ENCODE assay signal across 8 mouse cellular contexts in genomic region chr1:64791826-64792225, GRCm38 (mm10). TPM values are rescaled to one million over a fixed set of nuclear protein-coding genes. Genes with fewer than 3 reads are reported as not detected.
DNase-seq lines count a peak whose midpoint lies in the region; ATAC-seq lines count a peak whose summit lies in the region.

No protein-coding gene starts in this region.

- H3K4me3 ChIP-seq in forebrain, embryonic 13.5 days = no peak overlapping the region
- no peak overlapping the region for H3K4me3 ChIP-seq in forebrain, embryonic 11.5 days (ENCODE audit: low read depth, low read length)
- no peak overlapping the region for H3K4me3 ChIP-seq in embryonic facial prominence, embryonic 10.5 days

- H3K9me3 ChIP-seq in forebrain, embryonic 13.5 days (replicated peaks) = no peaks in the 10 kb centered on the region
- no peaks in the 10 kb centered on the region for H3K9me3 ChIP-seq in forebrain, embryonic 11.5 days (ENCODE audit: control insufficient read depth, low read length)
- H3K9me3 ChIP-seq in embryonic facial prominence, embryonic 10.5 days = no peaks in the 10 kb centered on the region

- 16% methylated on average over 6 of the region's 6 CpGs for WGBS in forebrain, embryonic 13.5 days
- WGBS in forebrain, embryonic 11.5 days = 42% methylated on average over 6 of the region's 6 CpGs
- 58% methylated on average over 6 of the region's 6 CpGs for WGBS in embryonic facial prominence, embryonic 10.5 days

- H3K4me2 ChIP-seq in forebrain, embryonic 13.5 days = no peak overlapping the region
- no peak overlapping the region for H3K4me2 ChIP-seq in forebrain, embryonic 11.5 days (ENCODE audit: low read depth, low read length, severe bottlenecking)

- H3K36me3 ChIP-seq in forebrain, embryonic 13.5 days (ENCODE audit: poor library complexity, severe bottlenecking) = peaks cover 12% of the 10 kb centered on the region; the same call in 1 of the 2 replicates
- H3K36me3 ChIP-seq in forebrain, embryonic 11.5 days (ENCODE audit: control insufficient read depth, insufficient read depth, low read length) = no peaks in the 10 kb centered on the region
- H3K36me3 ChIP-seq in embryonic facial prominence, embryonic 10.5 days (replicated peaks) = peaks cover 12% of the 10 kb centered on the region; the same call in 1 of the 2 replicates

- no peak overlapping the region for H3K9ac ChIP-seq in forebrain, embryonic 13.5 days
- no peak overlapping the region for H3K9ac ChIP-seq in forebrain, embryonic 11.5 days (ENCODE audit: low read length)

- DNase-seq in forebrain, embryonic 11.5 days (ENCODE audit: low spot score) = no peak
- no peak for DNase-seq in embryonic facial prominence, embryonic 10.5 days (ENCODE audit: low spot score)
- peak; percentile 62 for DNase-seq in heart, adult 8-10 months (ENCODE audit: low spot score)
- peak; percentile 39 for DNase-seq in kidney, postnatal 10 days
- peak; percentile 29 to 68 for DNase-seq in lung, postnatal 4 days
- no peak for DNase-seq in yolk sac, embryonic 10.5 days (ENCODE audit: low spot score)
- no peak for DNase-seq in thymus, postnatal 14 days

- peaks cover 19% of the 10 kb centered on the region for H3K4me1 ChIP-seq in forebrain, embryonic 13.5 days
- no peaks in the 10 kb centered on the region for H3K4me1 ChIP-seq in forebrain, embryonic 11.5 days (replicated peaks; ENCODE audit: control insufficient read depth, insufficient read depth, low read length)
- peaks cover 45% of the 10 kb centered on the region for H3K4me1 ChIP-seq in embryonic facial prominence, embryonic 10.5 days

- ATAC-seq in forebrain, embryonic 13.5 days = peak; percentile 72; the same call in 1 of the 2 replicates
- no peak for ATAC-seq in forebrain, embryonic 11.5 days (replicated peaks; ENCODE audit: low FRiP score)

- H3K27ac ChIP-seq in forebrain, embryonic 13.5 days = peak overlapping the region; percentile 31; the same call in 1 of the 2 replicates
- no peak overlapping the region for H3K27ac ChIP-seq in forebrain, embryonic 11.5 days (ENCODE audit: low read depth, low read length)
- H3K27ac ChIP-seq in embryonic facial prominence, embryonic 10.5 days (replicated peaks) = peak overlapping the region; percentile 57

- H3K27me3 ChIP-seq in forebrain, embryonic 13.5 days = peaks cover 21% of the 10 kb centered on the region
- no peaks in the 10 kb centered on the region for H3K27me3 ChIP-seq in forebrain, embryonic 11.5 days (ENCODE audit: control insufficient read depth, insufficient read depth, low read length)
- H3K27me3 ChIP-seq in embryonic facial prominence, embryonic 10.5 days (replicated peaks; ENCODE audit: low read depth, poor library complexity, severe bottlenecking) = no peaks in the 10 kb centered on the region

RNA-seq across cellular contexts. Expression of gene Fzd5, which starts 54.3 kb away (rescaled TPM):
- polyA plus RNA-seq in forebrain, embryonic 13.5 days (2015; fragmentation: Nextera tagmentation; extraction: Ambion mirVana) = 0.56 and 0.65 TPM in 2 replicates
- 0.95 and 1.0 TPM in 2 replicates for polyA plus RNA-seq in forebrain, embryonic 11.5 days (2014; fragmentation: Nextera tagmentation; extraction: Ambion mirVana)
- 1.8 and 2.0 TPM in 2 replicates for polyA plus RNA-seq in embryonic facial prominence, embryonic 10.5 days (2016; fragmentation: Nextera tagmentation; extraction: Ambion mirVana)
- total RNA-seq in heart, adult 8-10 months (2022) = 1 to 10 TPM; 3.9 to 4.4 (median 4.3) TPM

Comparison
In these comparisons a context has a peak if more than half of its experiments do, and no peak if none do; other contexts are left out.
1. DNase-seq: peak in heart, adult 8-10 months (single experiment), kidney, postnatal 10 days (single experiment) and lung, postnatal 4 days (2 of 2); none in forebrain, embryonic 11.5 days (single experiment), embryonic facial prominence, embryonic 10.5 days (single experiment), yolk sac, embryonic 10.5 days (single experiment) and thymus, postnatal 14 days (single experiment).